Mouse (Mus musculus) bone marrow, adult 2 months (tissue): ENCODE measurements around the gene Macf1.

Source experiments
- CTCF ChIP-seq: fragments of 200-500 bp; IDR thresholded peaks from 2 replicates; pipeline ENCODE4 v1.5.1; 2011; ENCODE audit warnings: low read length, control low read depth; ENCODE audit not compliant: control insufficient read depth, insufficient read depth
- POLR2A ChIP-seq: fragments of 200-500 bp; IDR thresholded peaks from 2 replicates; pipeline ENCODE4 v1.6.1; 2011; ENCODE audit warnings: low read depth, mild to moderate bottlenecking, control low read depth, low read length, borderline replicate concordance; ENCODE audit not compliant: control insufficient read depth

- TF ChIP-seq CTCF: no peak
- TF ChIP-seq POLR2A: no peak
These were observed 23.2 kb upstream of the Macf1 start for GRCm38 (mm10) chr4:123707340-123707739.
